Mouse (Mus musculus) MEL-GATA-1-ER (cell line): ENCODE measurements around the gene Grin3b.
A peak's percentile ranks its signal among the peaks of the same experiment; 100 is the strongest.
"Not testable (repeated sequence)": the region's sequence is repeated elsewhere in the genome, so short reads cannot be mapped to it uniquely, and the experiment has no call there.

ENCODE experiments used
- DNase-seq: peaks from one replicate; pipeline ENCODE4 v3.0.0-alpha.2; 2012; ENCODE audit warnings: low read depth; ENCODE audit errors: extremely low read depth

Gene Grin3b

GRCm38 (mm10) chr10:79936284-79936910 lies 34.1 kb upstream of the Grin3b start:
- no peak for DNase-seq

GRCm38 (mm10) chr10:79936911-79937441 lies 33.5 kb upstream of the Grin3b start:
- DNase-seq, result no peak

GRCm38 (mm10) chr10:79937775-79938526 lies 32.6 kb upstream of the Grin3b start:
- no peak for DNase-seq

GRCm38 (mm10) chr10:79940749-79941148 lies 29.8 kb upstream of the Grin3b start:
- no peak for DNase-seq

GRCm38 (mm10) chr10:79942988-79943387 lies 27.5 kb upstream of the Grin3b start:
- no peak for DNase-seq

- DNase-seq, result no peak
Measured at GRCm38 (mm10) chr10:79943471-79943901, 27.0 kb upstream of the Grin3b start.

GRCm38 (mm10) chr10:79945507-79946234 lies 24.8 kb upstream of the Grin3b start:
- DNase-seq, result no peak

GRCm38 (mm10) chr10:79946752-79947322 lies 23.7 kb upstream of the Grin3b start:
- no peak for DNase-seq

GRCm38 (mm10) chr10:79947502-79947901 lies 23.0 kb upstream of the Grin3b start:
- DNase-seq, result no peak

GRCm38 (mm10) chr10:79949873-79950272 lies 20.6 kb upstream of the Grin3b start:
- DNase-seq, result no peak

GRCm38 (mm10) chr10:79950661-79951060 lies 19.9 kb upstream of the Grin3b start:
- no peak for DNase-seq

GRCm38 (mm10) chr10:79953946-79954345 lies 16.6 kb upstream of the Grin3b start:
- DNase-seq, result no peak

- no peak for DNase-seq
Measured at GRCm38 (mm10) chr10:79955691-79956090, 14.8 kb upstream of the Grin3b start.

- no peak for DNase-seq
Measured at GRCm38 (mm10) chr10:79956643-79957154, 13.8 kb upstream of the Grin3b start.

- DNase-seq, result peak; percentile 41
Measured at GRCm38 (mm10) chr10:79958140-79958816, 12.2 kb upstream of the Grin3b start.

- DNase-seq, result not testable (repeated sequence)
Measured at GRCm38 (mm10) chr10:79959412-79959811, 11.1 kb upstream of the Grin3b start.

GRCm38 (mm10) chr10:79959847-79960601 lies 10.5 kb upstream of the Grin3b start, which contains the start of gene Wdr18:
Gene Wdr18 (plus strand): TSS chr10:79960152.
- peak; percentile 98 for DNase-seq

GRCm38 (mm10) chr10:79960671-79961294 lies 9.7 kb upstream of the Grin3b start:
- DNase-seq, result no peak

GRCm38 (mm10) chr10:79964727-79965126 lies 5.8 kb upstream of the Grin3b start:
- DNase-seq, result no peak
